Mouse (Mus musculus) R1 (cell line): ENCODE data around the gene Myrip.

Experiments used
- DNase-seq: peaks from one replicate; pipeline ENCODE4 v3.0.0-alpha.2; 2018; ENCODE audit warnings: low read depth, low spot score

Myrip gene

DNA sequence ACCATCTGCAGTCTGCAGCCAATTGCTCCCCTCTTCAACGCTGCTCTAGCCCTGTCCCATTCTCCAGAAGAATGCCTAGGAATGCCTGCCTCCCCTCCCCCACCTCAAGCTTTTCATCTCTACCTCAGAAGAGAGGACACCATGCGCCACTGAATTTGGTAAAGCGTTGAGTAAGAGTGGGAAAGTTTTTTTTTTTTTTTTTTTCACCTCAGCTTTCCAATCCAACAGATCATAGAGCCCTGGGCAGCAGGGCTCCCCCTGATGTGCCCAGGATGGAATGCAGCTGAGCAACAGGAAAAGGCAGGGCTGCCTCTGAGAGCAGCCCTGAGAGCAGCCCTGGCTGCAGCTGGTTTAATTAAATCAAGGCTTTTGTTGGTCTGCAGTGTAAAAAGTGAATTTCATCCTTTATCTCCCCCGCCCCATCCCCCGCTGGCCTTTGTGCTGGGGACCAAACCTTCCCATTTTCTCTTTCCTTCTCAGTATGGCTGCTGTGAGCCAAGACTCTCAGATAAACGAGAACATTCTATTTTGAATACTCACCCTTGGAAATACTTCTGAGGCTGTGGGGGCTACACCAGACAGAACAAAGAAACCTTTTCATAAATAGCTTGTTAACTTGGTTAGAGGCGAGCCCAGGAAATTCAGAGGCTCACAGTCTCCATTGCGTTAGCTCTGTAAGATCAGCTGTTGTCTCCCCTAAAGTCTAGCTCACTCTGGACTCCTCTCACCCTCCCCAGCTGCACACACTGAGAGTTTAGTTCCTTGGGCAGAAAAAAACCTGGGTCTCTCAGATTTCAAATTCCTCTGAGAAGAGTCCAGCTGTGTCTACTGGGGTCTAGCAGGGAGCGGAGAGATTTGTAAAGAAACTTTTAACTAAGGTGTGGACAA is 154.7 kb downstream of the Myrip start:
- DNase-seq: peak; percentile 46

DNA sequence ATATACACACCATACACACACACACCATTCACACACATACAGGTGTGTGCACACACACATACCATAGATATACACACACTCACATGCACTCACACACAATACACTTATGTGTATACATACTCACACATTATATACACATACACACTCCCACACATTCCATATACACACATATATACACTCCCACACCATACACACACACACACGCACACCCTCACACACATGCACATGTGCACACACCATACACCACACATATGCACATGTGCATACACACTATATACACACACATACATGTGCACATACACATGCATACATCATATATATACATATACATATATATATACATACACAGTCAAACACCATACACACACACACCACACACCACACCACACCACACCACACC is 169.1 kb downstream of the Myrip start:
- DNase-seq: no peak

DNA sequence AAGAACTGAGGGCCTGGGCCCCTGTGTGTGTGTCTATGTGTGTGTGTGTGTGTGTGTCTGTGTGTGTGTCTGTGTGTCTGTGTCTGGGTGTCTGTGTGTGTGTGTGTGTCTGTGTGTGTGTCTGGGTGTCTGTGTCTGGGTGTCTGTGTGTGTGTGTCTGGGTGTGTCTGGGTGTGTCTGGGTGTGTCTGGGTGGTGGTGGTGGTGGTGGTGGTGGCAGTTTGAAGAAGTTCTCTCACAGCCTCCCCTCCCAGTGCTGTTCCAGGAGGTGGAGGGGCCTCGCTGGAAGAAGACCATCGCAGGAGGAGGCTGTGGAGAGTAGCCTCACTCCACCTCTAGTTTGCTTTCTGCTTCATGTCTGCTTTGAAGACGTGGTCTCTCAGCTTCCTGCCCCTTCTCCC is 180.3 kb downstream of the Myrip start:
- no peak for DNase-seq

DNA sequence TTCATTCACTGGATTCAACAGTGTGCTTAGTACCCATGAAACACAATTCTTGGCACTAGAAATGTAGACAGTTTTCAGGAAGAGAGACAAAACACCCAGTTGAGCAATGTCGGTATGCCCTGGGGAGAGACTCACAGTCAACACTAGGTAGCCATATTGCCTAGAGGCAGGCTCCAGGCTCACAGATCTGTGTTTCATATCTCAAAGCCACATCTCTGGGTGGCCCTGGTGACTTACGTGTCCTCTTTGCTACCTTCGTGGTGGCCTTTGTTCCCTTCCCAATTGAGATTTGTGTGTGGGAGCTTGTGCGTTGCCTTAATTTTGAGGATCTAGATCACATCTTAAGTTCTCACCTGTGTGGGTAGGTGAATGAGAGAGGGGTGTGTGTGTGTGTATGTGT is 181.1 kb downstream of the Myrip start:
- DNase-seq: no peak

DNA sequence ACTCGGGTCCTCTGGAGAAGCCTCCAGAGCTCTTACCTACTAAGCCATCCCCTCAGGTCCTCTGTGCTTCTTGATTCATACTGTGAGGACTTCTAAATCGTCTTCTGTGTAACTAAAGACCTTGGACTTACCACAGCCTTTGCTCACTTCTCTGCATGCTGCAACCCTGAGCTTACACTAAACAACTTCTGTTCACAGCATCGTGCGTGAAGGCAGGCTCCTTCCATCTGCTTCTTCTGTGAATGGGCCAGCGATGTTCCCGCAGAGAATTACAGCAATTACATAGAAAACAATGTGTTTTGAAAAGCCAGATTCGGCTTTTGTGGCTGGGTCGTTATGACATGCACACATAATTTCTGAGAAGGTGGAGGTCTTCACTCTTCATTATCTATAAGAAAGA is 181.8 kb downstream of the Myrip start:
- no peak for DNase-seq

DNA sequence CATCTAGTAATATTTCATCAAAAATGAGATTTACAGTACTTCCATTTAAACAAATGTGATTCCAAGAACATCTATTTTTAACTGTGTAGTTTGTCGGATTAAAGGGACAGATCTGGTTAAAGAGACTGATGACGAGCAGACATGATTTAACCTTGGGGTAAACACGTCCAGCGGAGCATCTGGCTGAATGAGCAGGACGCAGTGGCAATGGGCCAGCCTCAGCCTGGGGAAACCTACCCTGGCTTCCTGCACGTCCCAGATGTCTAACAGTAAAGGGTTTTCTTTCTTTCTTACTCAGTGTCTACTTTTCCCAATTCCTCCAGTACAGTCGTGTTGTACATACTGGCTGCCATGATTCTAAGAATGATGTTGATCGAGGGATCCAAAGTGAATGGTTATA is 185.8 kb downstream of the Myrip start:
- no peak for DNase-seq

DNA sequence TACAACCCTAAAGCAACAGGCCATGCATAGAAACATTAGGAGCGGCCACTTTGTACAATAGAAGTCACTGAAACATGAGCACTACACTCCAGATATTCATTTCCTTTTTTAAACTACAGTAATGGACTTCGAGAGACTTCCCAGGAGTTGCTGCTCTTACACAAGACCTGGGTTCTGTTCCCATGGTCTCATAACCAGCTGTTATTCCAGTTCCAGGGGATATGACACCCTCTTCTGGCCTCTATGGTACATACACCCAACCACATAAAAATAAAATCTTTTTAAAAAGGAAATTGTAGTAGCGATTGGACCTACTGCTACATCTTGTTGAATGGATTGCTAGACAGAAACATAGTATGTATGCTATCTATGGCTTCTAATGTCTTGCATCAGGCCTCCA is 190.2 kb downstream of the Myrip start:
- peak; percentile 18 for DNase-seq

DNA sequence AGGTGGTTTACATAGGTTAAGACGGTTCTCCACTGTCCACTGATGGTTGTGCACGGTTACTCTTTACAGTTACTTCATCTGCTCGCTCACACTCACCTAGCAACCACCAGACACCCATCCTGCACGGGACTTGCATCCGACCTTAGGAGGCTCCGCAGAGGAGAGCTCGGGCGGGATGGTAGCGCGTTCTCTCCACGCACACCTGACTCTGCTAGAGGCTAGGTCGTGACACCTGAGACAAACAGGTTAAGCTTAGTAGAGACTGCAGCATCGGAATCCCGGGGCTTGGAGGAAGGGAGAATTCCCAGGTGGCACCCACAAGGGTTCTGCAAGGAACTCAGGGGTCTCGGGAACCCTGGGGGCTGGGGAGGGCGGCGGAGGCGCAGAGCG is 190.7 kb downstream of the Myrip start, which contains the start of gene Eif1b:
TSS of gene Eif1b (plus strand) at position 223 of the 390 bp plus-strand sequence.
- DNase-seq: peak; percentile 66

DNA sequence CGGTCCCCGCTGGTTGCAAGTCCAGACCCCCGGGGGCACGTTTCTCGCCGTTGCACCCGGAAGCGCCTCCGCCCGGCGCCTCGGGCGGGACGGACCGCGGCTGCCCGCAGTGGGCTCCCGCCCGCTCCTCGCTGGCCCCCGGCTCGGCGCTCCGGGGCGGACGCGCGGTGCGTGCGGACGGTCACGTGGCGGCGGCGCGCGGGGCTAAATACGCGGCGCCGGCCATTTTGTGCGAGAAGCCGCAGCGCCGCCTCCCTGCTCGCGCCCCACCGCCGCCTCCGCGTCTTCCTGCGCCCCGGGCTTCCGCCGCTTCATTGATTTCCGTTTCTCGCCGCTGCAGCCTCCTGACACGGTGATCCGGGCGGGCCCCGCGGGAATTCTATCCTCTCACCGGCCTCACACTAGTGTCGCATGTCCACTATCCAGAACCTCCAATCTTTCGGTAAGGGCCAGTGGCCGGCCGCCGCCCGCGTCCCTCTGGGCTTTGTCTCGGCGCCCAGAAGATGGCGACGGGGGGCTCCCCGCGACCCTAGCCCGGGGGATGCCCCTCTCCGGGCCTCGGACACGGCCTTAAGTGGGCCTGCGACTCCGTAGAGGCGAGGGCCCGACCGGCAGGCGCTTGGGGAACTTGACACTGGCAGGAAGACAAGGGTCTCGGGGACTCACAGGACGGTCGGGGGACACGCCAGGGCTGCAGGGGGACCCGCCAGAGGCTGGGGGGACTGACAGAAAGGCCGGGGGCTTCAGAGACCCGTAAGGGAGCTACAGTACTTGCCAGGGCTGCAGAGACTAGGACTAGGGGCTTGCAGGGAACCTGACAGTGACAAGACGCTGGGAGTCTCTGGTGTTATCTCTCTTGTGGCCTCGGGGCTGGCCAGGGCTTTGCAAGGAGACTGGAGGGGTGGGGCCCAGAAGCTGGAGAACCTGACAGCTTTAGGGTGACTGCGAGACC is 191.4 kb downstream of the Myrip start:
- peak; percentile 46 for DNase-seq

DNA sequence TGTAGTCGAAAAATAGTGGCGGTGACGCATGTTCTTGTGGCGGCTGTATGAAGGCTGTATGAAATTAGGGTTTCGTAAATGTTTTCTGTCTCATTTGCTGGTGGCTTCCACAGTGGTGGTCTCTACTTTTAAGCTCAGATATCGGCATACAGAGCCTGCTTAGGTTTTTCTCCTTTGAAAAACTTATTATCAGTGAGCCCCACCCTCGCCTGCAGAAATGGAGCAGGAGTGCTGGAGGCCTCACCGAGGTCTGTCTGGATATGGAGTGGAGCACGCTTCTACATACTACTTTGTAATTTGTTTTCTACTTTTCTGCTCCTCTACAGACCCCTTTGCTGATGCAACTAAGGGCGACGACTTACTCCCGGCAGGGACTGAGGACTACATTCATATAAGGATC is 192.5 kb downstream of the Myrip start:
- no peak for DNase-seq

DNA sequence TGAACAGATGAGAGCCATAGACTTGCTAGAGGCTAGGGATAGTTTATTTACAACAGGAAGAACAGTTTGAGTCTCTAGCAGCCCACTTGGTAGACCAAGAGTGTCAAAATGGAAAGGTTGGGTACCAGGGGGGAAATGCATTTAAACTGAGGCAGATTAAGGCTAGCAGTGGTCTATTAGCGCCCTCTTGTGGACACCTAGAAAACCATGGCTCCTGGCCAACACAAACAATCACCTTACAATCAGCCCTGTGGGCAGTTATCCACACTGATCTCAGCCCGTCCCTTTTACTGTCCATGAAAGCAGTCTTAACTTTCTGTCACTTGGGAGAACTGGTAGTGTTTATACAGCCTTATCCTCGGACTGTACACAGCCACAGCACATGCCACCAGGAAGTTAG is 195.4 kb downstream of the Myrip start:
- DNase-seq: peak; percentile 70

DNA sequence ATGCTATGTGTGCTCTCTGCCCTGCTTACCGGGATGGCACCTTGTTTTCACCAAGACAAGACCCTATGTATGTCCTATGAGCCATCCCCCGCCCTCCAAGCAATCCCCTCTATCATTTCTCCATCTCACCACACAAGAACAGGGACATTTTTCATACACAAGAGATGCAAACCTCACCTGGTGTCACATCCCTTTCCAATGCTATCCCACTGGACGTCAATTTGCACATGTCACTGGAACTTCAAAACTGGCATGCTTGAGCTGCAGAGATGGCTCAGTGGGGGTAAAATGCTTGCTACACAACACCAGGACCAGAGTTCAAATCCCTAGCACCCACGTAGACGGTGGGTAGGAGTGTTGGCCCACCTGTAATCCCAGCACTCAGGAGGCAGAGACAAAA is 196.7 kb downstream of the Myrip start:
- DNase-seq: no peak

DNA sequence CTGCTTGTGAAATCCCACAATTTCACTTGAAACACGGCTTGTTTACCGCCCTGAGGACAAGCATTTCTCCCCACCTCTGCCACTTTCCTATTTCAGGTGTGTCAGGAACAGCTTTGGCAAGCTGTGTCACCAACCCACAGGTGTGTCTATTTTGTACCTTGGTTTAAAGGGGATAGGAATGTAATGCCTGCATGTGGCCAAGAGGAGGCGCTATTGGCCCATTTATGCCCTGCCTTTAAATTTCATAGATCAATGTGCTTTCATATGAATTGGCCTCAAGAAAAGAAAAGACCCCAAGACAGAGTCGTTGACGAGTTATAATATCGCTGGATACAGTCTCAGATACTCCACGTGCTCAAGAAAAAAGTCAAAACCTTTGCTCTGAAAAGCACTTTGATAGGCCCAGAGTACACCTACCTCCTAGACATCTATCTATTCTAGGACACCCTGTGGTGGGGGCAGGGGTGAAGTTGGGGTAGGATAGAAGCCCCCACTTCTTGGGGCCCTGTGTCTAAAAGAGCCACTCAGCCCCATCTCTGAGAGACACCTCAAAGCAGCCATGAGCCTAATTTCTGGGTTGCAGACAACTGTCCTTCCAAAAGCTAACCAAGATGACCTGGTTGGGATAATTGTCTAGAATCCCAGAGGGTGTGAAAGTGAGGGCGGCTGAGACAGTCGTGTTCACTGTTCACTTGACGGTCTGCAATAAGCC is 200.0 kb downstream of the Myrip start:
- peak; percentile 42 for DNase-seq

DNA sequence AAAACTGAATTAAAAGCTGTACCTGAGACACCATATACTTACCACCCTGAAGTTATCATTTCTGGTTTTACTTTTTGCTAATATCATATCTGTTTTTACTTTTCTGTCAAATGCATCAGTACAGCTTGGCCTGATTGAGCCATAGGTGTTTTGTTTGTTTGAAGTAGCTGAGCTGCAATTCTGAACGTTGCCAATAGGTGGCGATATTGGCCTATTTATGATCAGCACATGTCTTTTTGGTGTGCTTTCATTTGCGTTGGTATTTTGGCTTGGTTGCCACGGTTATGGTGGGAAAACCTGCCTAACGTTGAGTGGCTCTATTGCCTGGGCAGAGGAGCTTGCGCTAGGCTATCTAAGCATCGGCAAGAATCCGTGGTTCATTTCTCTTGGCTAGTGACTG is 200.7 kb downstream of the Myrip start:
- peak; percentile 87 for DNase-seq

DNA sequence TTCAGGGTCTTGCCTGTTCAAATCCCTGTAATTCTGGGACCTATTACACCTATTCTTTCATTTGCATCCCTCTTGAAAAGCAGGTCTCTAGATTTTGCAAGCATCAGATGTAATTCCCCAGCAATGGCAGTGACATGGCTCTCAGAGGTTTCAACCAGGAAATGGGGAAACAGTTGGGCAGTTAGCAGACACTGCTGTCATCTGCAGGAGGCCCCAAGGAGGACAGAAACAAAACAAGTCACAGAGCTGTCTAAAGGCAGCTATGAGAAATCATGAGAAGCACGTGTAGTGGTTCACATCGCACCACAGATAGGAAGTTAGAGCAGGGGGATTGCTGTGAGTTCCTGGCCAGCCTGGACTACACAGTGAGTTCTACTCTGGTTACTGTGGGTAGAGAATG is 203.1 kb downstream of the Myrip start:
- no peak for DNase-seq

DNA sequence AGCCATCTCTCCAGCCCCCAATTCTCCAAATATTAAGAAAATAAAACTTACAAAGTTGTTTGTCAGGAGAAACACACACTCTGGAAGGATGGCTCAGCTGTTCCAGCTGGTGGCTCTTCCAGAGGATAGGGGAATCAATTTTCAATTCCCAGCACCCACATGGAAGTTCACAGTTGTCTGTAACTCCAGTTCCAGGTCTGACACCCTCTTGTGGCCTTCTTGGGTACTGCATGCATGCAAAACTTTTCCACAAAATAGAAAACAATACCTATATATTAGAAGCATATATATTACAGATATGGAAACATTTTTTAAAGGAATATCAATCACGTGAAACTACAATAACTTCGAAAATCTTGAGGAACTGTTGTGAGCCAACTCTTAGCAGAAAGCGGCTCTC is 210.5 kb downstream of the Myrip start:
- DNase-seq: peak; percentile 39

DNA sequence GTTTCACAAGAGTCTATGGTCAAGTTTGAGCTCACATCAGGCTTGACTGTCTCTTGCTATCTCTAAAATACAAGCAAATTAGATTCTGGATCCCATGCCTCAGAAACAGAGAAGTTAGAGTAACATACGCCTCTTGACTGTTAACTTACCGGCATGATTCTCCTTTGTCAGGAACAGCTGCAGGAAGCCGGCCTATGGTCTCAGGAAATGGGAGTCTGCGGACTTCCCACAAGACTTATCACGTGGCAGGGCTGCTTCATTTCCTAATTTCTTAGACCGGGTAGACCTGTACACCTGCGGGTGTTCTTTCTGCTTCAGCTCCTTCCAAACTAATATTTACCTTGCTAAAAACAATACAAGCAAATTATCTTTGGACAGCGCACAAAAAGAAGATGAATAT is 215.4 kb downstream of the Myrip start:
- DNase-seq: peak; percentile 40

DNA sequence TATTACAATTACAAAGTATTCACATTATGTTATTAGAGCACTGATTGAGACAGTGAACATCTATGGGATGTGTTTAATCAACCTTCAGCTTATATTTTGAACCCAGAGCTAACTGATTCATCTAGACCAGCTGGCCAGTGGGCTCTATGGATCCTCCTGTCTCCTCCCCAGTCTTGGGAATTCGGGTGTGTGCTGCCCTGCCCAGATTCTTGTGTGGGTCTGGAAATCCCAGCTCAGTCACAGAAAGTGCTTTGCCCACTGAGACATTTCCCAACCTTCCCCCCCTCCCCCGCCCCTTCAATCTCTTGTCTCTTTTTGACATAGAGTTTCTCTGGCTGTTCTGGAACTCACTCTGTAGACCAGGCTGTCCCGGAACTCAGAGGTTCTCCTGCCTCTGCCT is 217.6 kb downstream of the Myrip start:
- peak; percentile 79 for DNase-seq

DNA sequence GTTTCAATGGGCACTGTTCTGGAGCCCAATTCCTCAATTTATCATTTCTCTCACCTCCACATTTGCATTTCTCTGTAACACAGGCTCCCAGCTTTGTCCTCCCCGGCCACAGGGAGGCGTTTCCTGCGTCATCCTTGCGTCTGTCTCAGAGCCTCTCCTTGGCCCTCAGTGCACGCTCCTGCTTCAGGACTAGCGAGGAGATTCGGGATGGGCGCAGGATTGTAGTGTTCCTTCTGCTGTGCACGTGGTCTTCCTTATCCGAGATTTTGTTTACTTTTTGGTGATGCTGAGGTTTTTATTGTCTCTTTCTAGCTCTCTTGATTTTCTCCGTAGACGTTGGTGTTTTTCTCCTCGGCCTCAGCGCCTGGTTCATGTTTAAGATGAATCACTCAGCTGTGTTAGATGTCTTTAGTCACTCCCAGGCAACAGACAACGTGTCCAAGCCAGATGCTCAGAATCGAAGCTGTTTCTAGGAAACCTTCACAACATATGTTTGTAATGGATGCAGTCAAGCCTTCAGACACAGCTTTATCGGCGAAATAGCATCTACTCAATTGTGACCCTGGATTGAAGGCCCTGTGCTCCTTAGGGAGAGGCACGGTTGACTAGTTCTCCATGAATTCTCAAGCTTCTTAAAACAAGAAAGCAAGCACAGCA is 218.3 kb downstream of the Myrip start:
- DNase-seq: peak; percentile 83

DNA sequence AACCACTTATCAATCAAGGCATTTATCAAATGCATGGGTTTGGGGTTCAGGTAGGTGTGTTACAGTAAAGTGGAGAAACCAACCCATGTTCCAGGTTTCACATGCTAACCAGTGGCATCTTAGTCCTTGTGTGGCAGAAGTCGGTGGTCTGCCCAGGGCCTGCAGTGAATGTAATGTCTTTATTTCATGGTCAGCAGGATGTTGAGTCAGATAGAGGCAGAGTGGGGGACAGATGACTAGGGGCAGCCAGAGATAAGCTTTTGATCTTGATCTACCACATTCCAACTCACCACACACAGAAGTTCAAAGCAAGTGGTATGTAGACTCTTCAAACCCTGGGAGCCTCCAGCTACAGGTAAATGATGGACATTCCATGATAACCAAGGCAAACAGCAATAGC is 219.8 kb downstream of the Myrip start:
- DNase-seq: no peak
